Mouse (Mus musculus): Measurements from ENCODE around the gene Ppp1r32. TPM values are rescaled to one million over a fixed set of nuclear protein-coding genes. Genes with fewer than 3 reads are reported as not detected.

Ppp1r32 gene
- 4.1 to 7.8 TPM (median 5.2 TPM) in 4 replicates for total RNA-seq (2023; ENCODE audit: inconsistent age)

GRCm38 (mm10) chr19:10482703-10483102, at the start of gene Ppp1r32:
TSS of gene Ppp1r32 (minus strand) at chr19:10482928.

GRCm38 (mm10) chr19:10525910-10526309, 43.2 kb upstream of the Ppp1r32 start, which contains the start of gene Sdhaf2:
TSS of gene Sdhaf2 (minus strand) at chr19:10526142.

GRCm38 (mm10) chr19:10525106-10525901, 42.6 kb upstream of the Ppp1r32 start, which contains the start of gene Cpsf7:
TSS of gene Cpsf7 (plus strand) at chr19:10525266.

GRCm38 (mm10) chr19:10456752-10457483, 25.8 kb downstream of the Ppp1r32 start, which contains the start of gene Lrrc10b:
TSS of gene Lrrc10b (minus strand) at chr19:10457473.

Other genes with a start within 250 kb of the Ppp1r32 start
- 0.13 to 0.18 TPM (median 0.16 TPM) in 3 of 4 replicates, not detected in the other for gene Myrf, start 242.2 kb downstream of the Ppp1r32 start, total RNA-seq (2023; ENCODE audit: inconsistent age)
- 0.10 TPM in 1 of 4 replicates, not detected in the others for gene Dagla, start 178.1 kb downstream of the Ppp1r32 start, total RNA-seq (2023; ENCODE audit: inconsistent age)
- gene Syt7, start 93.8 kb downstream of the Ppp1r32 start, total RNA-seq (2023; ENCODE audit: inconsistent age) = not detected in 4 replicates
- gene Lrrc10b, start 25.5 kb downstream of the Ppp1r32 start, total RNA-seq (2023; ENCODE audit: inconsistent age) = 1.1 to 2.5 TPM (median 1.8 TPM) in 4 replicates
- gene Cpsf7, start 42.3 kb upstream of the Ppp1r32 start, total RNA-seq (2023; ENCODE audit: inconsistent age) = 168 to 172 TPM (median 169 TPM) in 4 replicates
- 65.2 to 74.0 TPM (median 71.5 TPM) in 4 replicates for gene Sdhaf2, start 43.2 kb upstream of the Ppp1r32 start, total RNA-seq (2023; ENCODE audit: inconsistent age)
- 8.9 to 11.3 TPM (median 11.0 TPM) in 4 replicates for gene Tmem216, start 73.3 kb upstream of the Ppp1r32 start, total RNA-seq (2023; ENCODE audit: inconsistent age)
- 216 to 232 TPM (median 223 TPM) in 4 replicates for gene Cyb561a3, start 94.2 kb upstream of the Ppp1r32 start, total RNA-seq (2023; ENCODE audit: inconsistent age)
- 6.8 to 9.3 TPM (median 8.1 TPM) in 4 replicates for gene Tmem138, start 94.4 kb upstream of the Ppp1r32 start, total RNA-seq (2023; ENCODE audit: inconsistent age)
- gene Ddb1, start 122.4 kb upstream of the Ppp1r32 start, total RNA-seq (2023; ENCODE audit: inconsistent age) = 172 to 182 TPM (median 174 TPM) in 4 replicates
- gene Tkfc, start 122.7 kb upstream of the Ppp1r32 start, total RNA-seq (2023; ENCODE audit: inconsistent age) = 4.1 to 5.5 TPM (median 4.8 TPM) in 4 replicates
- 0.75 to 2.0 TPM (median 1.2 TPM) in 4 replicates for gene Vwce, start 151.3 kb upstream of the Ppp1r32 start, total RNA-seq (2023; ENCODE audit: inconsistent age)
- gene Pga5, start 195.1 kb upstream of the Ppp1r32 start, total RNA-seq (2023; ENCODE audit: inconsistent age) = not detected in 4 replicates
- 20.2 to 24.6 TPM (median 21.2 TPM) in 4 replicates for gene Vps37c, start 205.8 kb upstream of the Ppp1r32 start, total RNA-seq (2023; ENCODE audit: inconsistent age)